Mouse (Mus musculus) spleen, postnatal 36 days (tissue): ENCODE results near the gene Gm10644.

Source experiments
- DNase-seq, 2 experiments: peaks; one replicate each; pipeline ENCODE4 v3.0.0; 2022; ENCODE audit warnings: low spot score in 2 of 2, mixed read lengths in 1 of 2

The Gm10644 gene

GRCm38 (mm10) chr8:83980845-83981244 is 25.8 kb upstream of the Gm10644 start:
- DNase-seq, result no peak

DNA sequence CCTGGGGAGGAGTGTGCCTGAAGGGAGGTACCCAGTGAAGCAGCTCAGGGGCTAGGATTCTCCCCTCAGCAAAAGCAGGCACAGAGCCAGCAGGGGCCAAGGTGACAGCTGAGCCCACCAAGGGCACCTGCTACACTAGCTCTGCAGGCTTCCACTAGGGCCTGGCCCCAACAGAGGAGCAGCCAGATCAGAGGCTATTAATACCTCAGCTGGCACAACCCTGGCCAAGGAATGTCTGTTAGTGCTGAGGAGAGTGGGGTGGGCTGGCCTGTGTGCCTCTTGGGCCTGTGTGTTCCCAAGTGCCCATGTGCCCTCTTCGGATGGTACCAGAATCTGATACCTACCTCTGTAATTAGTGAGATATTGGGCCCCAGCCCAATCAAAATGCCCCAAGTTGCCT is 25.2 kb upstream of the Gm10644 start:
- DNase-seq, result no peak

DNA sequence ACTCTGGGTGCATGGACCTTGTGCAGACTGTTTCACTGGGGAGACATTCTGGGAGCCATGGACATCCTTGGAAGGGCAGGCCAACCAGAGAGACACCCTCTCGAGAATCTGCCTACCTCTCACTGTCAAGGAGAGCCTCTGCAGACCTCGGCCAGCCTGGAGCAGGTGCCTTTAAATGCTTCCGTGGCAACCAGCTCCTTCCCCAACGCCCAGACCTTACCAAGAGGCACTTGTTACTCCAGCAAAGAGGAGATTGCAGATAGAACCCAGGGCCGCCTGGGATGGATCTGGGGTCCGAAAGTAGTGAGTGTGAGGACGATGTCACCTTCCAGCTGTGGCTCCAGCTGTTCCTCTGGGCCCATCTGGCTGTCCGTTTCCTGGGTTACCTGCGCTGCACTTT is 23.2 kb upstream of the Gm10644 start:
- DNase-seq, result no peak

DNA sequence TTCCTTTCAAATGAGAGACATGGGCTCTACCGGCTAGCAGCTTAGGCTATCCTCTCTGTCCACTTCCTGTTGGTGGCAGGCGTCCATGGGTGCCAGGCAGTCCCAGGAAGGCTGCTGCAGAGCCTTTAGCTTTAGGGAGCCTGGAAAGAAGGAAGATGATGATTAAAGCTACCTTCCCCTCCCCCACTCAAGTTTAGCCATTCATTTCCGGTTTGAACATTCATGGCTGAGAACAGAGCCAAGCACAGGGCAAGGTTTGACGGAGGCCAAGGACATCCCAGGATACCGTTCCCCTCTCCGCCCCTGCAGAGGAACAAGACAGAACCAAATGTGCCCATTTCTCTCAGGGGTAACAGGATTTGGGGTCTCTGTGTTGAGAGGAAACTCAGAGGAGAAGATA is 22.6 kb upstream of the Gm10644 start:
- no peak for DNase-seq

- no peak for DNase-seq
These were observed 21.9 kb upstream of the Gm10644 start for GRCm38 (mm10) chr8:83976779-83977350.

- DNase-seq, result peak; percentile 51 to 54
These were observed 21.2 kb upstream of the Gm10644 start for GRCm38 (mm10) chr8:83976101-83976630.

DNA sequence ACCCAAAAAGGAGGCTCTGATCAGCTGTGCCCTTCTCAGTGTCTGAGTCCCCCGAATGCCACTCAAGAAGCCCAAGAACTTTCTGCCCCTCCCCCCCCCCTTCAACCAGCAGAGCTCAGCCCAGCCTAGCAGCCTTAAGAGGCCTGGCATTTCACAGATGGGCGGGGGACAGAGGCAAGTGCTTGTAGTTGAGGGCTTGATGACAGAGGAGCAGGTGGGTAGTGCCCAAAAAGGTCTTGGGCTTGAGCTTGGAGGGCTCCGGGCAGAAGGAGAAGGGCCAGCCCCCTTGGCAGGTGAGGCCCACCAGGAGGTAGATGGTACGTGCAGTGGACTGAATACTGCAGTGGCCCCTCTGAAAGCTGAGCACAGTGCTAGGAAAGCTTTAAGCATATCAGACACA is 19.5 kb upstream of the Gm10644 start:
- no peak for DNase-seq

GRCm38 (mm10) chr8:83973161-83974031 is 18.4 kb upstream of the Gm10644 start:
- peak in 1 of 2 experiments; percentile 28 for DNase-seq

DNA sequence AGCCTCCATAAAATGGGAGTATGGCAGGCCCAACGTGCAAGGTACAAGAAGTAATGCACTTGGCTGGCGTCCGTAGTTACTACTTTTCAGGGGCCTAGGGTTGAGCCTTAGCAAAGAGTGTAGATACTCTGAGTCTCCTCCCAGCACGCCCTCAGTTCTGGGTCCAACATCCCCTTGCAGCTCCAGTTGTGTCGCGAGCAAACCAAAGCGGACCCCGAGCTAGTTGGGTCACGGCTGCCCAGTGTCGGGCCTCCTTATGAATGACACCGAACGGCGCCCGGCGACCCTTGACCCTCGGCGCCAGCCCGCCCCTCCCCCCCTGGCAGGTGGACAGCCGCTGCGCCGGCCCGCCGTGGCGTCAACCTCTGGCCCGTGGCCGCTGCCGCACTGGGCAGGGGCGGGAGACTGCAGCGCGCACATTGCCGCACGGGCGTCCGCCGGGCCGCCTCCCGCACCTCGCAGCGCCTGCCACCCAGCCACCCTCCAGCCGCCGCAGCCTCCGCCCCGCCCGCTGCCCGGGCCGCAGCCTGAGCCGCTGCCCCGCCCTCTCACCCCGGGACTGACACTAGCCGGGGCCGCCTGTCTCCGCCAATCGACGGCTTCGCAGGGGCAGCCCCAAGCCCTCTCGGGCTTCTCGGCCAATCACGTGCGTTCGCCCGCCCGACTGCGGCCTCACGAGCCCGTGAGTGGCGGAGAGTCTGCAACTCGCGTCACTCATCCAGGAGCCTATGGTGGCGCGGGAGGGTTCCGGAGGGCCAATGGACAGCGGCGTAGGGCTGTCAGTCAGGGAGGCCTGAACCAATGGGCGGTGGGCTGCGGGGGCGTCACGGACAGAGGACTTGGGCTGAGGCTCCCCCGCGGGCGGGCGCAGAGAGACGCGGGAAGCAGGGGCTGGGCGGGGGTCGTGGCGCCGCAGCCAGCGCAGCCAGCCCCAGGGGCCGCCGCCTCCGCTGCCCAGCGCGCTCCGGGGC is 17.4 kb upstream of the Gm10644 start, which contains the start of gene Prkaca:
Gene Prkaca (plus strand): TSS at position 844 of the 971 bp plus-strand sequence.
- peak; percentile 99 for DNase-seq

DNA sequence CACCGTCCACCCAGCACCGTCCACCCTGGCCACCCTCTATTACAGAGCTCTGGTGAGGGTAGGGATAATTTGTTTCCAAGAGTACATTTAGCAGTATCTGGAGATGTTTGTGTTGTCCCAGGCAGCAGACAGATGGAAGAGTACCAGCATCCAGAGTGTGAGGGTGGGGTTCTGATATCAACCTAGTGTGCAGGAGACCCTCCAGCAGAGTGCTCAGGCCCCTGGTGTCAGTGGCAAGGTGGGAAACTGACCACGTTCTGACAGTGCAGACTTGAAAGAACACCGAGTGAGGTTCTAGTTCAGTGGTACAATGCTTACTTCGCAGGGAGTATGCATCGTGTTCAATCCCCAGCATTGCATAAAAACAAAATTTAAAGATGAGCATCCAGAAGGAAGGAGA is 16.7 kb upstream of the Gm10644 start:
- no peak for DNase-seq

DNA sequence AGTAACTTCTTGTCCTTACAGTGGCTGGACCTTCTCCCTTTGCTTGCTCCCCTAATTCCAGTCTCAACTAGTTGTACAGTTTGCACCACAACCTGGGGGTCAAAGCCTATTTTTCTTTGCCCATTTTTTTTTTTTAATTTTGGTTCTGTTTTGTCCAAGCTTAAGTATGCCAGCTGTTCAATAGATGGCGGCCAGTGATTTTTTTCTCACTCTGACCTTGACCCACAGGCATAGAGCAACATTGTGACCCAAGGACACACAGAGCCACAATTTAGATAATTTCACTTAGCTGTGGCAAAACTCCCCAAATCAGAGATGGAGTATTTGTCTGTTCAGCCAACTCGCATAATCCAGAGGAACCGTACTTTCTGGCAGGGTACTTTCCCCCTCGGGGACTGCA is 16.1 kb upstream of the Gm10644 start:
- no peak for DNase-seq

- no peak for DNase-seq
These were observed 12.7 kb upstream of the Gm10644 start for GRCm38 (mm10) chr8:83967701-83968100.

DNA sequence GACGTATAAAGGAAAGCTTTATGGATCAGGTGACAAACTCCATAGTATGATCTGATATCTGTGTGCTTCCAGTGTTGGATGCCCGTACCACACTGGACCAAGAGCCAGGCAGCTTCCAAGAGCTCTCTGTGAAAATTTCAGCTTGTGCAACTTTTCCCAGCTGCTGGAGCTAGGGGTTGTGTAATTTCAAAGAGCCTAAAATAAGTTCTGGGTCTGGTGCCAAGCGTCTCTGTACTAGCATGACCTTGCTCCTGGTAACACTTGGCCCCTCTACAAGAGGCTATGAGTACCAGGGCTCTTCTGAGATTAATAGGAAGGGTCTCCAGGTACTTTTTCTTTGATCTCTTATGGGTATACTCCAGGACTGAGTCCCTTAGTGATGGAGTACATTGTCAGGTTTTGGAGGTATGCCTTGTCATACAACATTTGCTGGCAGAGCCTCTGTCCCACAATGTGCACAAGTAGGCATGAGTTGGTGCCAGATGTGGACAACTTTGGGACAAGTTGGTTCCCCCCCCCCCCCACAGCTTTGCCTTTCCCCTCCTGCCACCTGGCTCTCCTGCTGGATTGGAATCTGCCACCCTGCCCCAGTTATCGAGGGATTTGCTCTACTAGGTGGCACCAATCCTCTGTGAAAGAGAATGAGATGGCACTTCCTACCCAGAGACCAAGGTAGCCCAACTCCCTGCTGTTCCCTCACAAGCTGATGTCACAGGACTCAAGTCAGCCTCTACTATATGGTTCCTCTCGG is 9.2 kb upstream of the Gm10644 start:
- DNase-seq, result no peak

GRCm38 (mm10) chr8:83956789-83957188 is 1.8 kb upstream of the Gm10644 start:
- DNase-seq, result peak in 1 of 2 experiments; percentile 45

DNA sequence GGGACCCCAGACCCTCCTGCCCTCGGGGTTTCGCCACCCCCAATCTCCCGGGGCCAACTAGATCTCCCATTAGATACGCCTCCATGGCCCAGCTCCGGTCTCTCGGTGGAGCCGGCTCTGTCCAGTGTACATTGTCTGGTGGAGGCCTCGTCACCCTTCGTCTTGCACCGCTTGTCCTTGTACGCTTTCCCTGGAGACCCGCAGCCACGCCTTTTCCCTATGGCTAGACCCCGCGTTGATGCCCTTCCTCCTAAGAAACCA is 883 bp upstream of the Gm10644 start:
- DNase-seq, result no peak

- no peak for DNase-seq
These were observed 278 bp downstream of the Gm10644 start for GRCm38 (mm10) chr8:83954749-83955105.

GRCm38 (mm10) chr8:83945540-83945939 is 9.5 kb downstream of the Gm10644 start:
- no peak for DNase-seq

DNA sequence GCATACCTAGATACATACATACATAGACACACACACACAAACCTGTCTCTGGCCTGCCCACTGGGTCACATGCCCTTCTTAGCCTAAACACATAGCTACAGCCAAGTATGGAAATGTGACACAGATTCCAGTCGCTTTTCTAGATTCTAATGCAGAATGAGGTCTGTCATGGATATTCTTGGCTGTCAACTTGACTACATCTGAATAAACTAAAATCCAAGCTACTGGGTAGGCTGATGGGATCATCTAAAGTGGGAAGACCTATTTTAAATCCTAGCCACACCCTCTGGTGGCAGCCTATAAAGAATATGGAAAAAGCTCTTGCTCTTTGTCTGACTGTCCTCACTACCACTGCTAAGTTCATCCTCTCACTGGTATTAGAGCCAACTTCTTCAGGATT is 12.6 kb downstream of the Gm10644 start:
- DNase-seq, result no peak

GRCm38 (mm10) chr8:83941066-83941677 is 13.8 kb downstream of the Gm10644 start:
- DNase-seq, result no peak

DNA sequence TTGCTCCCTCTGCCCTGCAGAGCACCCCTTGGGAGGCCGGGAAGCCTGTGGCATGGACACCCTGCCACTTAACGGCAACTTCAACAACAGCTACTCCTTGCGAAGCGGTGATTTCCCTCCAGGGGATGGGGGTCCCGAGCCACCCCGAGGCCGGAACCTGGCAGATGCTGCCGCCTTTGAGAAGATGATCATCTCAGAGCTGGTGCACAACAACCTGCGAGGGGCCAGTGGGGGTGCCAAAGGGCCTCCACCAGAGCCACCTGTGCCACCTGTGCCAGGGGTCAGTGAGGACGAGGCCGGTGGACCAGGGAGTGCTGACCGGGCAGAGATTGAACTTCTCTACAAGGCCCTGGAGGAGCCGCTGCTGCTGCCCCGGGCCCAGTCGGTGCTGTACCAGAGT is 16.7 kb downstream of the Gm10644 start:
- no peak for DNase-seq

GRCm38 (mm10) chr8:83937645-83938044 is 17.4 kb downstream of the Gm10644 start:
- no peak for DNase-seq
